Mouse (Mus musculus): ENCODE measurements around the gene Chga. TPM values are rescaled to one million over a fixed set of nuclear protein-coding genes. Genes with fewer than 3 reads are reported as not detected.

Chga gene
- polyA plus RNA-seq, 1 experiment, result 4.6 TPM

GRCm38 (mm10) chr12:102602255-102603041 lies 47.7 kb downstream of the Chga start:
- H3K4me1 ChIP-seq (ENCODE audit: control insufficient read depth), result no peaks in the 10 kb centered on the region
- H3K27me3 ChIP-seq (ENCODE audit: control insufficient read depth), result no peaks in the 10 kb centered on the region
- no peak for TF ChIP-seq GATA1 (IDR thresholded peaks at IDR 0.05; ENCODE audit: low read length)
- TF ChIP-seq TAL1 (IDR thresholded peaks at IDR 0.05; ENCODE audit: low read length), result no peak
- peaks cover 10% of the 10 kb centered on the region for H3K9me3 ChIP-seq (ENCODE audit: control insufficient read depth, low read length)
- H3K4me3 ChIP-seq (replicated peaks), result no peak overlapping the region
- H3K36me3 ChIP-seq (ENCODE audit: control insufficient read depth), result no peaks in the 10 kb centered on the region

- TF ChIP-seq GATA1 (IDR thresholded peaks at IDR 0.05; ENCODE audit: low read length) (0 out of 2 replicates have a peak, but pooled peaks have one; percentile 7), TAL1 (IDR thresholded peaks at IDR 0.05; ENCODE audit: low read length) (no peak)
- Histone ChIP-seq H3K27me3 (ENCODE audit: control insufficient read depth) (no peaks in the 10 kb centered on the region), H3K4me1 (ENCODE audit: control insufficient read depth) (no peaks in the 10 kb centered on the region), H3K36me3 (ENCODE audit: control insufficient read depth) (no peaks in the 10 kb centered on the region), H3K4me3 (replicated peaks) (no peak overlapping the region), H3K9me3 (ENCODE audit: control insufficient read depth, low read length) (no peaks in the 10 kb centered on the region)
Observed at GRCm38 (mm10) chr12:102605607-102606006, 50.8 kb downstream of the Chga start.

DNA sequence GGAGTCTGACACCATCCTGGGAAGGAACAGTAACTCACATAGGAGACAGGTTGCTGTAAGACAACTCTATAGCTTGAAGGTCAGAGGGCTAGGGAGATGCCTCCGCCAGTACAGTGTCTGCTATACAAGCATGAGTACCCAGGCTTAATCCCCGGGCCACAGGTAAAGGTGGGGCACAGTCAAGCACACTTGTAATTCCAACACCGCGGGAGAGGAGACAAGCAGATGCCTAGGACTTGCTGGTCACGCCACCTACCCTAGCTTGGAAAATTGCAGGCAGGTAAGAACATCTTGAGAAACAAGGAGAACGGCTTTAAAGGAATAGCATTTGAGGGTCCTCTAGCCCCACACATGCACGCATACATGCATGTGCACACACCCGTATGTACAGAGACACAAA lies 52.3 kb downstream of the Chga start:
- no peaks in the 10 kb centered on the region for H3K9me3 ChIP-seq (ENCODE audit: control insufficient read depth, low read length)

DNA sequence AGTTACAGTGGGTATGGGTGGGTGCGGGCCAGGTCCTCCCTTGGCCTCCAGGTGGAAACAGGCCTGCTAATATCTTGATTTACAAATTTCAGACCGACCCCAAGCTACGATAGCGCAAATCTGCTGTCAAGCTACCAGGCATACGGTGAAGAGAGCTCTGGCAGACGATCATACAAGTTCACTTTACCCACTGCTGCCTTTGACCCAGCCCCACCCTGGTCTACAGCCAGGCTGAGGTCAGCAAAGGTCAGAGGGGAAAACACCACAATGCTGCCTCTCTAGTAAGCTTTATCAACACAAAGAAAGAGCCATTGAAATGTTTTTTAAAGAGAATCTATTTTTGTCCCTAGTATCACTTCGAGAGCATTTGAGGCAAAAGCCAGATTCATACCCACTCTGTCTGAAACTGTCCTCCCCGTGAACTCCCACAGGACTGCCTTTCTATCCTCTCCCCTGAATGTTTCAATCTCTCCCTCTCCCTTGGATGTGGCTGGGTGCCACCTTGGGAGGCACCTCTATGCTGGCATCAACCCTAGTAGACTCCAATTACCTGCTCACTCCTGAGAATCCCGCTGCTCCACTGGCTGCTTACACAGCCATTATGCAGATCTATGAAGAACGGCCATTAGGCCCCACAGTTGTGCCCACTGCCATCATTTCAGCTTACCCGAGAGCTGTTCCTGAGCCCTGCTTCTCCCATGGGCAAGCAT lies 53.2 kb downstream of the Chga start:
- no peak overlapping the region for H3K4me3 ChIP-seq (replicated peaks)
- no peak for TF ChIP-seq GATA1 (IDR thresholded peaks at IDR 0.05; ENCODE audit: low read length)
- TF ChIP-seq TAL1 (IDR thresholded peaks at IDR 0.05; ENCODE audit: low read length), result no peak
- no peaks in the 10 kb centered on the region for H3K9me3 ChIP-seq (ENCODE audit: control insufficient read depth, low read length)
- H3K4me1 ChIP-seq (ENCODE audit: control insufficient read depth), result no peaks in the 10 kb centered on the region
- no peaks in the 10 kb centered on the region for H3K36me3 ChIP-seq (ENCODE audit: control insufficient read depth)
- H3K27me3 ChIP-seq (ENCODE audit: control insufficient read depth), result no peaks in the 10 kb centered on the region

More for the DNA sequence above, 52.3 kb downstream of the Chga start:
- TF ChIP-seq GATA1 (IDR thresholded peaks at IDR 0.05; ENCODE audit: low read length) (no peak), TAL1 (IDR thresholded peaks at IDR 0.05; ENCODE audit: low read length) (no peak)
- no peaks in the 10 kb centered on the region for H3K27me3 ChIP-seq (ENCODE audit: control insufficient read depth)
- H3K36me3 ChIP-seq (ENCODE audit: control insufficient read depth), result no peaks in the 10 kb centered on the region
- no peak overlapping the region for H3K4me3 ChIP-seq (replicated peaks)
- no peaks in the 10 kb centered on the region for H3K4me1 ChIP-seq (ENCODE audit: control insufficient read depth)

DNA sequence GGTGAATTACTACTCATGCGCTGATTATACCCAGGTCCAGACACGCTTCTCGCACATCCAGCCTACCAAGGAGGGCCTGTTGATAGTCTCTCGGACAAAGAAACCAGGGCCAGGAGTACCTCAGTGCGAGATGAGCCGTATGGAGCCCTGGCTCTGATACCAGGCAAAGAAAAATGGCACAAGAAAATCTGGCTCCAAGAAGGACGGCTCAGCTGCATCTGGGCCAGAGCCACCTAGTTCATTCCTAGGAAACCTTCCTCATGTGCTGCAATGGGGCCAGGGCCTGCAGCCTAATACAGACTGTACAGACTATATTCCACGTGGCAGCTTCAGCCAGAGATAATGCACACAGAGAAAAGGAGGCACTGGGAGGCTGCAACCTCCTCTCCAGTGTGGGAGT lies 56.2 kb downstream of the Chga start:
- Histone ChIP-seq H3K36me3 (ENCODE audit: control insufficient read depth) (no peaks in the 10 kb centered on the region), H3K4me1 (ENCODE audit: control insufficient read depth) (no peaks in the 10 kb centered on the region), H3K27me3 (ENCODE audit: control insufficient read depth) (no peaks in the 10 kb centered on the region), H3K9me3 (ENCODE audit: control insufficient read depth, low read length) (no peaks in the 10 kb centered on the region), H3K4me3 (replicated peaks) (no peak overlapping the region)
- TF ChIP-seq GATA1 (IDR thresholded peaks at IDR 0.05; ENCODE audit: low read length), result no peak
- TF ChIP-seq TAL1 (IDR thresholded peaks at IDR 0.05; ENCODE audit: low read length), result no peak

GRCm38 (mm10) chr12:102612431-102612830 lies 57.7 kb downstream of the Chga start:
- H3K4me1 ChIP-seq (ENCODE audit: control insufficient read depth), result peaks cover 3% of the 10 kb centered on the region; the same call in 1 of the 2 replicates
- no peak overlapping the region for H3K4me3 ChIP-seq (replicated peaks)
- TF ChIP-seq GATA1 (IDR thresholded peaks at IDR 0.05; ENCODE audit: low read length), result no peak
- no peaks in the 10 kb centered on the region for H3K9me3 ChIP-seq (ENCODE audit: control insufficient read depth, low read length)
- no peaks in the 10 kb centered on the region for H3K27me3 ChIP-seq (ENCODE audit: control insufficient read depth)
- no peaks in the 10 kb centered on the region for H3K36me3 ChIP-seq (ENCODE audit: control insufficient read depth)

- Histone ChIP-seq H3K4me3 (replicated peaks) (no peak overlapping the region), H3K4me1 (ENCODE audit: control insufficient read depth) (peaks cover 3% of the 10 kb centered on the region; the same call in 1 of the 2 replicates), H3K9me3 (ENCODE audit: control insufficient read depth, low read length) (no peaks in the 10 kb centered on the region), H3K36me3 (ENCODE audit: control insufficient read depth) (no peaks in the 10 kb centered on the region), H3K27me3 (ENCODE audit: control insufficient read depth) (no peaks in the 10 kb centered on the region)
- TF ChIP-seq GATA1 (IDR thresholded peaks at IDR 0.05; ENCODE audit: low read length), result no peak
- TF ChIP-seq TAL1 (IDR thresholded peaks at IDR 0.05; ENCODE audit: low read length), result no peak
Observed at GRCm38 (mm10) chr12:102613411-102613810, 58.6 kb downstream of the Chga start.

Other genes with a start within 250 kb of the Chga start
- gene Lgmn, start 115.2 kb upstream of the Chga start, polyA plus RNA-seq (2012), result 3.7 and 4.8 TPM in 2 replicates
- 0.52 and 0.53 TPM in 2 replicates for gene Golga5, start 85.8 kb upstream of the Chga start, polyA plus RNA-seq (2012)
- gene Itpk1, start 150.0 kb downstream of the Chga start, polyA plus RNA-seq (2012), result 0.17 and 0.24 TPM in 2 replicates
- 0.09 TPM in 1 of 2 replicates, not detected in the other for gene Moap1, start 188.7 kb downstream of the Chga start, polyA plus RNA-seq (2012)
- gene Tmem251, start 188.8 kb downstream of the Chga start, polyA plus RNA-seq (2012), result 0.13 and 0.16 TPM in 2 replicates
- gene Gm28051, start 202.8 kb downstream of the Chga start, polyA plus RNA-seq (2012), result 0.55 TPM in 1 of 2 replicates, not detected in the other
- 0.80 and 1.2 TPM in 2 replicates for gene Gon7, start 202.8 kb downstream of the Chga start, polyA plus RNA-seq (2012)
- 1.8 TPM in 2 replicates for gene Ubr7, start 203.0 kb downstream of the Chga start, polyA plus RNA-seq (2012)
- gene Gm20604, start 203.7 kb downstream of the Chga start, polyA plus RNA-seq (2012), result 0.29 and 0.33 TPM in 2 replicates